Mouse (Mus musculus) kidney, postnatal 14 days (tissue): ENCODE measurements at regions not wholly inside any gene's neighbourhood (a gene's known extent, or its start where the extent isn't known, plus 50 kb on each side); places are given as distances from the start of the nearest gene placed in this dataset.

ENCODE experiments used
- DNase-seq: peaks from one replicate; pipeline ENCODE4 v3.0.0; 2022; ENCODE audit warnings: mixed read lengths

- DNase-seq = no peak
Measured at GRCm38 (mm10) chr11:6785471-6785870, 52.0 kb downstream of the Gm11983 start.

- no peak for DNase-seq
Measured at GRCm38 (mm10) chr11:6782826-6783225, 54.6 kb downstream of the Gm11983 start.

GRCm38 (mm10) chr11:6779752-6780151 is 57.7 kb downstream of the Gm11983 start:
- no peak for DNase-seq

- DNase-seq = peak; percentile 49
Measured at GRCm38 (mm10) chr11:6778596-6779360, 58.7 kb downstream of the Gm11983 start.

GRCm38 (mm10) chr11:6777566-6777965 is 59.9 kb downstream of the Gm11983 start:
- no peak for DNase-seq

GRCm38 (mm10) chr11:6774656-6775055 is 62.8 kb downstream of the Gm11983 start:
- DNase-seq = peak; percentile 45

GRCm38 (mm10) chr11:6773951-6774350 is 63.5 kb downstream of the Gm11983 start:
- no peak for DNase-seq

GRCm38 (mm10) chr11:6773364-6773763 is 64.1 kb downstream of the Gm11983 start:
- DNase-seq = peak; percentile 32

GRCm38 (mm10) chr11:6769437-6769765 is 68.1 kb downstream of the Gm11983 start:
- no peak for DNase-seq

- DNase-seq = peak; percentile 80
Measured at GRCm38 (mm10) chr11:6768599-6769436, 68.6 kb downstream of the Gm11983 start.

- no peak for DNase-seq
Measured at GRCm38 (mm10) chr11:6766725-6767124, 70.7 kb downstream of the Gm11983 start.

GRCm38 (mm10) chr11:6765333-6765957 is 72.0 kb downstream of the Gm11983 start:
- no peak for DNase-seq

- DNase-seq = no peak
Measured at GRCm38 (mm10) chr11:6764186-6764585, 73.3 kb downstream of the Gm11983 start.

- peak; percentile 35 for DNase-seq
Measured at GRCm38 (mm10) chr11:6763001-6763400, 74.5 kb downstream of the Gm11983 start.

GRCm38 (mm10) chr11:6761876-6762628 is 75.4 kb downstream of the Gm11983 start:
- peak; percentile 42 for DNase-seq

GRCm38 (mm10) chr11:6759578-6759977 is 77.9 kb downstream of the Gm11983 start:
- DNase-seq = no peak

GRCm38 (mm10) chr11:6739439-6739838 is 81.1 kb downstream of the Ramp3 start:
- no peak for DNase-seq

- DNase-seq = no peak
Measured at GRCm38 (mm10) chr11:6738581-6738980, 80.3 kb downstream of the Ramp3 start.

GRCm38 (mm10) chr11:6738163-6738562 is 79.8 kb downstream of the Ramp3 start:
- DNase-seq = no peak

- DNase-seq = no peak
Measured at GRCm38 (mm10) chr11:6734746-6735430, 76.6 kb downstream of the Ramp3 start.

GRCm38 (mm10) chr11:6731505-6731904 is 73.2 kb downstream of the Ramp3 start:
- no peak for DNase-seq
